Mouse (Mus musculus) gastrocnemius, postnatal 10 days (tissue): ENCODE measurements around the gene Zfp963. TPM values are rescaled to one million over a fixed set of nuclear protein-coding genes. Genes with fewer than 3 reads are reported as not detected.
A peak's percentile ranks its signal among the peaks of the same experiment; 100 is the strongest.
"Not testable (repeated sequence)": the region's sequence is repeated elsewhere in the genome, so short reads cannot be mapped to it uniquely, and the experiment has no call there.

ENCODE experiments used
- DNase-seq: peaks from one replicate; pipeline ENCODE4 v3.0.0; 2021; ENCODE audit warnings: mixed read lengths
- total RNA-seq, 2 experiments: library from RNA; stranded (reverse); gene quantifications; 2 replicates each; pipeline ENCODE4 v1.2.3; 2021

Zfp963 gene
- total RNA-seq, 2 experiments from 2014 or later, result 4.0 to 5.0 TPM

DNA sequence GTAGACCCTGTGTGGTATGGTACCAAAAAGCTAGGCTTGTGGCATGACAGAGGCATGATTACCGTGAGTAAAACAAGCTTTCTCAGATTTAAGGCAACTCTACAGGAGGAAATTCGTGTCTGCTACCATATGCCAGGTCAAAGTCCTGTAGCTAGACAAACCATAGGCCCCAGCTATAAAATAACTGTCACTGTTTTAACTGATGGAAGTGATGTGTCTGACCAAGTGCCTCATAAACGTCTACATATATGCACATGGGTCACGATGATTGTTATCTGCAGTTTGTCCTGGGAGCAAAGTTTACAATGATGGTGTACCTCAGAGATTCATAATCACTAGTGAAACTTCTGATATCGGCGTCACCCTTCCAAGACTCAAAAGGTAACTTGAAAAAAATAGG is 9.0 kb downstream of the Zfp963 start:
- no peak for DNase-seq

DNA sequence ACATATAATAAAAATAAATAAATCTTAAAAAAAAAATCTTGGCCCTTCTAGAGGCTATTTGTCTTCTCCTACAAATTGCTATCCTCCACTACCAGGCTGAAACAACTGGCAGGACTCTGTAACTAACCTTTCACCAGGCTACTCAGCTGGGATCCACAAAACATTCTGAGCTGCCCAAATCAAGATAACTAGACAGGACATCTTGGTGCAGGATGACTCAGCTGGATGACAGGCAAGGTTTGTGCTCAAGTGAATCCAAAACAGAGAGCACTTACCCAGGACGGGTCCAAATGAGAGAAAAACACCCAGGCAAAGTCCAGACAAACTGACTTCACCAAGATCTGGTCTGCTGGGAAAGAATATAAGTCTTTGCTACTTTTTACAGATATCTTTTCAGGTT is 14.3 kb downstream of the Zfp963 start:
- DNase-seq, result no peak

DNA sequence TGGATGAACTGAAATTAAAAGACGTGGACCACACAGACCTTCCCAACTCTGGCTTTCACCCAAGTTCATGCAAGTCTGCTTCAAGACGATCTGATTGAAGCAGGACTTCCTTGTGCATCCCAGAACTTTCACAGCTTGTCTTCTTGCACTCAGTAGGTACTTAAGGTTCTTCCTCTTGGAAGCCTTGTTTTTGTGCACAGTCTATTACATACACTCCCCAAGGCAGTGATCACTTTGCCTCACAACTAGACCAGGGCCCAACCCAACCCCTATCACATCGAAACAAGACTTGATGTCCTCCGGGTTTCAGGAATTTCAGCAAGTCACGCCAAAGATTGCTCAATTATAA is 32.6 kb downstream of the Zfp963 start:
- no peak for DNase-seq

DNA sequence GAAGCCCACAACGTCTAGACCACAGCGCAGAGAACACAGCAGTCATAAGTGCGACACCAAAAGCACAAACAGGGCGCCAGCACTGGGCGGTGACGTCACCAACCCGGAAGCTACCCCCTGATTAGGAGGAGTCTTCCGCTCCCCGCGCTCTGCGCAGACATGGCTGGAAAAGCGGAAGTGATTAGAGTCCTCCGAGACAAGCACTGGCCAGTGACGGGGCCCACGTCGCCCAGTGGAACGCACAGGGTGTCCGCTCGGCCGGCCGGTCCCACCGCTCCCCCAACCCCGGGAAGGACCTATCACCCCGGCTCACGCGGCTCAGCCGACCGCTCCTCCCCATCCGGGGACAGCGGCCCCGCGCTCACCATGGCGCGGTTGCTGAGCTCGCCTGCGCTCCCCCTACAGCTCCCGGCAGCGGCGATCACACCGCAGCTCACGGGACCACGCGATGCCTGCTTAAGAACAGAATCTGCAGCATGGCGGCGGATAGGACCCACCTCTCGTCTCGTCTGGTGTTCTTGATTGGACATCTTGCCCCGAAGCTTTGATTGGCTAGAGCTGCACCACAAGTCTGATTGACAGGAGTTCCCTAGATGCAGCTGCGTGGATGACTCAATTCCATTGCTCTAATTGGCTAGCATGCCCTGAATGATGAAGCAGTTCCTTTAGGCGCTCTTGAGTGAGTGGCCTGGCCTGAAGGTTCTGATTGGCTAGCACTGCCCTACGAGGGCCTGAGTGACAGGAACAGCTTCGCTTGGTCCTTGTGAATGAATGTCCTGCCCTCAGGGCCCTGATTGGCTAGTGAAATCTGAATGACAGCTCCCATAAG is 33.2 kb downstream of the Zfp963 start:
- peak; percentile 93 for DNase-seq

DNA sequence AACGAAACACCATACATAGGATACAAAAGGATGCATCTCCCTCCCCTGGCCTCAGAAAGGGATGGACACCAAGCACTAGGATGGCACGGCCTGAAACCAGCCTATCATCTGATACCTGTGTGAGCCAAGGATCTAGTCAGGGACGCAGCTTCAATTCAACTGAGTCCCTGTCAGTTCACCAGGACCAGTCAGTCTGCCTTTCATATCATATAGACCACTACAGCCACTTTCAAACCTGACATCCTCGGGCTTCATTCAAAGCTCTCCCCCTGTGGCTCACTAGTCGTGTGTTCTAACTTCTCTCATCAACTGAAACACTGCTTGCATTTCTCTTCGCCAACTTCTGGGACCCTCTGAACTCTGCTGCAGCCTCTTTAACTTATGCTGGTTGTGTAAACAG is 34.4 kb downstream of the Zfp963 start:
- no peak for DNase-seq

DNA sequence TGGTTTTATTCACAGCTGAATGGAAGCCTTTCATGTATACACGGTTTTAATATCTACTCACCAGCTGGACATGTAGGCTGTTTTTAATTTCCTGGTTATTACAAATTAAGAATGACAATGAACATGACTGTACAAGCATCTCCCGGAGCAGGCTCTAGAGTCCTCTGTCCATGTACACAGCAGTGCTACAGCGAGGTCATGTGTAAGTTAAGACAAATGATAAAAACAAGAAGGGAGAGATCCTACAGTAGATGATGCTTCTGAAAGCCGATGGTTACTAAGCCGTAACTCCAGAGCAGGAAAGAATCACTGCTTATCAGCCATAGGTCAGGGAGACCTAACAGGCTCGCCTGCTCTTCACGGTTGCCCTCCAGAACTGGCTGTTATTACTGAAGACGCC is 36.3 kb downstream of the Zfp963 start:
- DNase-seq, result no peak

DNA sequence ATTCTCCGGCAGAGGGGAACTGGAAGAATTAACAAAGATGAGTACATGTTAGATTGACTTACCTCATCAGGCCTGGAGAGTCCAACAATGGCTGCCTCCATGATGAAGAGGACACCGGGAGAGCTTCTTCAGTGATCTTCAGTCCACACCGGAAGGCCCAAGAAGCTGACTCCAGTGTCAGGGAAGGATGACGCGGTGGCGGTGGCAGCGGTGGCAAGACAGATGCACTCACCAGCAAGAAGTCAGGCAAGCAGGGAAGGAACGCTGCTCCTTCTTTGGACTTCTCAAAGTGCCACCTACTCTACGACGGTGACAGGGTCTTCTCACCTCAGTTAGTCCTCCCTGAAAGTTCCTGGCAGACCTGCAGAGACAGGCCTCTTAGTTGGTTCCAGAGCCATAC is 39.1 kb downstream of the Zfp963 start, which contains the start of gene Zfp869:
Zfp869 (minus strand) TSS at position 101 of the 400 bp plus-strand sequence.
- not testable (repeated sequence) for DNase-seq

DNA sequence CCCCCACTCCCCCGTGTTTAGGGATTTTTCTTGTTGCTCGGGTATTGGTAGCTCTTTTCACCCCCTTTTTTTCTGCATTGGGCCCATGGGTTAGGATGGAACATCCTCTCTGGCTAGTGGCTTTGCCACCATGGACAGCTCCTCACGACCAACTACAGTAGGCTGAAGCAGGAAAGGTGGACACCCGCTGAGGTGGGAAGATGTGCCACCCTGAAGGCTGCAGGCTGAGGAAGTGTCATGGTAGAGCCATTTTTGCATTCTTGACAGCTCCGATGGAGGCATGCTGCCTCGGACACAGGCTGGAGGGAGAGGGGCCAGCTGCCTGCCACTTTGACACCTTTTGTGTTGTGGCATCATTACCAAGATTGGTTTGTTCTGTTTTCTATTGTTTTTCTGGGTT is 48.0 kb downstream of the Zfp963 start:
- no peak for DNase-seq

Other genes with a start within 250 kb of the Zfp963 start
- not detected for gene Gm7697, start 227.0 kb downstream of the Zfp963 start, total RNA-seq
- 1 to 10 TPM; 7.6 to 7.9 TPM for gene Zfp868, start 124.4 kb downstream of the Zfp963 start, total RNA-seq
- 1 to 10 TPM; 1.1 to 1.3 TPM for gene Zfp964, start 95.5 kb downstream of the Zfp963 start, total RNA-seq
- 10 to 100 TPM; 12.7 to 12.8 TPM for gene Zfp869, start 39.2 kb downstream of the Zfp963 start, total RNA-seq
- gene Gm20422, start 24.9 kb upstream of the Zfp963 start, total RNA-seq, result 1 to 10 TPM; 2.6 to 3.9 TPM
- 10 to 100 TPM; 13.4 to 17.8 TPM for gene Atp13a1, start 41.2 kb upstream of the Zfp963 start, total RNA-seq
- gene Zfp866, start 41.2 kb upstream of the Zfp963 start, total RNA-seq, result 10 to 100 TPM; 11.5 to 17.7 TPM
- gene Gmip, start 58.7 kb upstream of the Zfp963 start, total RNA-seq, result 1 to 10 TPM; 3.3 to 5.8 TPM
- under 1 TPM; 0.07 to 0.25 TPM for gene Lpar2, start 72.5 kb upstream of the Zfp963 start, total RNA-seq
- 1 to 10 TPM in 1 of 2 experiments, under 1 TPM in 1; 0.47 to 1.1 TPM for gene Pbx4, start 82.5 kb upstream of the Zfp963 start, total RNA-seq
- gene Cilp2, start 137.7 kb upstream of the Zfp963 start, total RNA-seq, result 10 to 100 TPM; 25.3 to 28.4 TPM
- gene Tssk6, start 152.2 kb upstream of the Zfp963 start, total RNA-seq, result under 1 TPM in 1 of 2 experiments, not detected in 1; 0.38 TPM
- 100 to 1,000 TPM; 236 to 268 TPM for gene Ndufa13, start 152.6 kb upstream of the Zfp963 start, total RNA-seq
- gene Yjefn3, start 152.7 kb upstream of the Zfp963 start, total RNA-seq, result 1 to 10 TPM; 9.0 to 9.5 TPM
- 10 to 100 TPM; 40.4 to 46.5 TPM for gene Gatad2a, start 246.4 kb upstream of the Zfp963 start, total RNA-seq